Mouse (Mus musculus): Measurements from ENCODE around the gene Ptov1. TPM values are rescaled to one million over a fixed set of nuclear protein-coding genes. Genes with fewer than 3 reads are reported as not detected.

Ptov1 gene
- total and polyA plus RNA-seq, 2 experiments from 2014 or later, result 498 to 513 TPM

DNA sequence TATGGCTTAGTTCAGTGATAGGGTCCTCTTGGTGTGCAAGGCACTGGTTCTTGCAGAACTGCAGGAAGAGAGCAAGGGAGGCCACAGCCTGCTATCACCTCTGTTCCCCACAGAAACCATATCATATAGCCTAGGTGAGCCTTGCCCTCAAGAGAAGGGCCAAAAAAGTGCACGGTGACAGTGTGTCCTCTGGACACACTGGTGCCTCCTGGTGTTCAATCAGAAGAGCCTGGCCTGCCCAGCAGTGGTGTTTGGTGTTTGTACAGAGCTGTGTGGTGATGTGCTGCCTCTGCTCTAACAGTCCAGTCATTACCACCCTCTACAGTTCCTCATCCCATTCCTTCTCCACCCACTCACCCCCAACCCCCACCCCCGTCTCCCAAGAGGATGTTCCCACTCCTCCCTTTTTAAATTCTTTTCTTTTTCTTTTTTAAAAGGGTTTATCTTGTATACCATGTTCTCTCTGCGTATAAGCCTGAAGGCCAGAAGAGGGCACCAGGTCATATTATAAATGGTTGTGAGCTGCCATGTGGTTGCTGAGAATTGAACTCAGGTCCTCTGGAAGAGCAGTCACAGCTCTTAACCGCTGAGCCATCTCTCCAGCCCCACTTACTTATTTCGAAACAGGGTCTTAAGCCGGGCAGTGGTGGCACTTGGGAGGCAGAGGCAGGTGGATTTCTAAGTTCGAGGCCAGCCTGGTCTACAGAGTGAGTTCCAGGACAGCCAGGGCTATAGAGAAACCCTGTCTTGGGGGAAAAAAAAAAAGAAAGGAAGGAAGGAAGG is 47.7 kb downstream of the Ptov1 start:
- no peaks in the 10 kb centered on the region for H3K27me3 ChIP-seq (ENCODE audit: insufficient read depth, low read length)
- TF ChIP-seq CTCF (IDR thresholded peaks at IDR 0.05; ENCODE audit: low read depth), result no peak
- H3K4me2 ChIP-seq (ENCODE audit: low read depth), result no peak overlapping the region
- no peaks in the 10 kb centered on the region for H3K36me3 ChIP-seq (ENCODE audit: insufficient read depth)
- no peaks in the 10 kb centered on the region for H3K9me3 ChIP-seq (ENCODE audit: low read length)
- no peak overlapping the region for H3K4me3 ChIP-seq (ENCODE audit: low read depth, low read length)
- DNase-seq, result no peak
- no peak for ATAC-seq
- 86% methylated on average over 7 of the region's 7 CpGs for WGBS
- no peak overlapping the region for H3K9ac ChIP-seq
- H3K27ac ChIP-seq (ENCODE audit: low read depth, low read length), result no peak overlapping the region
- peaks cover 17% of the 10 kb centered on the region for H3K4me1 ChIP-seq (ENCODE audit: insufficient read depth)

DNA sequence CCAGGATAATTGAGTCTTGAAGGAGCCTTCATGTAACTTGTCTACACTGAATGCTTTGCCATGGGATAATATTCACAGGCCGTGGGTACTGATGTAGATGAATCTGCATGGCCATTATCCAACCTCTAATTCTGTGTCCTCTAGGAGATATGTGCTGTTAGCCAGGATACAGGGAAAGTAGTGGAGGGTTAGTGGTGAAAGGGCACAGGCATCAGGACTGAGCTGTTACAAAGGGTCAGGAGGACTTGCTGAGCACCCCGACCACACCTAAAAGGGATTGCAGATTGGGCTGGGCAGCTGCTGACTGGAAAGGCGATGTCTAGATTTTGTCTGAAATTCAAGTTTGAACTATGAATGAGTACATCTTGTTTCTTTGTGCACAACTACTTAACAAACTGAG is 49.1 kb downstream of the Ptov1 start:
- ATAC-seq, result no peak
- H3K9ac ChIP-seq, result no peak overlapping the region
- 83% methylated on average over 3 of the region's 3 CpGs for WGBS
- H3K36me3 ChIP-seq (ENCODE audit: insufficient read depth), result no peaks in the 10 kb centered on the region
- TF ChIP-seq CTCF (IDR thresholded peaks at IDR 0.05; ENCODE audit: low read depth), result no peak
- no peak overlapping the region for H3K27ac ChIP-seq (ENCODE audit: low read depth, low read length)
- no peak for DNase-seq
- H3K9me3 ChIP-seq (ENCODE audit: low read length), result no peaks in the 10 kb centered on the region
- H3K4me2 ChIP-seq (ENCODE audit: low read depth), result no peak overlapping the region
- no peaks in the 10 kb centered on the region for H3K27me3 ChIP-seq (ENCODE audit: insufficient read depth, low read length)
- no peak overlapping the region for H3K4me3 ChIP-seq (ENCODE audit: low read depth, low read length)
- peaks cover 17% of the 10 kb centered on the region for H3K4me1 ChIP-seq (ENCODE audit: insufficient read depth)

DNA sequence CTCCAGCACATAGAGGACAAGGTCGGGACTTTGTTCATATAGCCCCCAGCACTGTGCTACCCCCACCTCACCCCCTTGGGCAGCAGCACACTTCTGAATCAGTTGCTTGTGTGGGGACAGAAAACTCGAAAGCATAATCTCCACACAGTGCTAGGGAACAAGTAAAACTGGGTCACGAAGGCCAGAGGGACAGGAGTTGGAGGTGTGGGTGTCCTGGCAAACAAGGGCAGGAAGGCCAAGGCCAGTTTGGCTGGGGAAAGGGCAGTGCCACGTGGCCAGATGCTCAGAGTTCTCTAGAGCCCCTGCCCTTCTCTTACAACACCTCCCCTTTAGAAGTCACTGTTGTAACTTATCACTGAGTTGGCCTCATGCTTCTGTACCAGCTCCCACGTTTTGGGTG is 49.7 kb downstream of the Ptov1 start:
- Histone ChIP-seq H3K36me3 (ENCODE audit: insufficient read depth) (no peaks in the 10 kb centered on the region), H3K9me3 (ENCODE audit: low read length) (no peaks in the 10 kb centered on the region), H3K27ac (ENCODE audit: low read depth, low read length) (no peak overlapping the region), H3K4me1 (ENCODE audit: insufficient read depth) (peaks cover 21% of the 10 kb centered on the region), H3K4me2 (ENCODE audit: low read depth) (no peak overlapping the region), H3K9ac (no peak overlapping the region), H3K27me3 (ENCODE audit: insufficient read depth, low read length) (no peaks in the 10 kb centered on the region), H3K4me3 (ENCODE audit: low read depth, low read length) (no peak overlapping the region)
- DNase-seq (no peak), ATAC-seq (no peak)
- TF ChIP-seq CTCF (IDR thresholded peaks at IDR 0.05; ENCODE audit: low read depth), result no peak
- WGBS, result 64% methylated on average over 5 of the region's 5 CpGs

DNA sequence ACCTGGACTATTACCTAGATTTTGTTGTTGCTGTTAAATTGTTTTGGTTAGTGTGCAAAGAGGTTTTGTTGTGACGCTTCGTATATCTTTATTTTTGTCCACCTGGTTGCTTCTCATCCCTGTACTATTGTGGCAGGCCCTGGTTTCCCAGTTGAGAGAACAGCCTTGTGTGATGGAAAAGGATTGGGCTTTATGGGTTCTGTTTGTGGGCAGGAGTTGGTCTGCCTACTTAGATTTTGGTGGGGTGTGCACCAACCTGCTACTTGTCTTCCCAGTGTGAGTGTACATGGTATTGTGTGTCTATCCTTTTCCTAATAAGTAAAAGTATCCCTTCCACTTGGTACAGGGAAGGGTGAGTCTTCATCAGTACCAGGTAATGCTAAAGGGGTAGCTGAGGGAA is 50.2 kb downstream of the Ptov1 start:
- Histone ChIP-seq H3K27ac (ENCODE audit: low read depth, low read length) (no peak overlapping the region), H3K4me2 (ENCODE audit: low read depth) (peak overlapping the region; percentile 58; the same call in 1 of the 2 replicates), H3K9me3 (ENCODE audit: low read length) (no peaks in the 10 kb centered on the region), H3K27me3 (ENCODE audit: insufficient read depth, low read length) (no peaks in the 10 kb centered on the region), H3K4me1 (ENCODE audit: insufficient read depth) (peaks cover 21% of the 10 kb centered on the region), H3K4me3 (ENCODE audit: low read depth, low read length) (peak overlapping the region; percentile 0; the same call in 1 of the 2 replicates), H3K9ac (peak overlapping the region; percentile 32), H3K36me3 (ENCODE audit: insufficient read depth) (no peaks in the 10 kb centered on the region)
- WGBS, result 83% methylated on average over 2 of the region's 2 CpGs
- DNase-seq (no peak), ATAC-seq (no peak)
- TF ChIP-seq CTCF (IDR thresholded peaks at IDR 0.05; ENCODE audit: low read depth), result no peak

DNA sequence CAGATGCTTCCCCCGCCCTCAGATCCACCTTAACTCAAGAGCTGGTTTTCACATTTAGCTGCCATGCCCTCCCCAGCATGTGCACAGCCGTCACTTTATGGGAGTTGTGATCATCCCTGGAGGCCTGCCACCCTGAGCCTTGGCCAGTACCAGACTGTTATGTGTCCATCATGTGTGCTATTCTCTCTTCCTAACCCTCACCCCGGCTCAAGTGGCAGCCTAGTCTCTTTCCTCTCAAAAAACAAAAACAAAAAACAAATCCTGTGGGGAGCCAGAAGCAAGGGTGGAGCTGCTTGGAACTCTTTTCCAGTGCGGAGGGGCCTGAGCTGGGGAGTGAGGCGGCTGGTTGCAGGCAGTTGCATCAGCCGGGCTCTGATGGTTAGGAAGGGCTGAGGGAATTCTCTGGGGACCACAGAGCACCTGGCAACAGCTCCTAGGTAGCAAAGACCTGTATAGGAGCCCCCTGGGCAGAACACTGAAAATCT is 50.8 kb downstream of the Ptov1 start:
- H3K27me3 ChIP-seq (ENCODE audit: insufficient read depth, low read length), result no peaks in the 10 kb centered on the region
- H3K4me2 ChIP-seq (ENCODE audit: low read depth), result peak overlapping the region; percentile 58
- 0 out of 2 replicates have a peak, but pooled peaks cover 4% of the 10 kb centered on the region for H3K36me3 ChIP-seq (ENCODE audit: insufficient read depth)
- peak overlapping the region; percentile 0; the same call in 1 of the 2 replicates for H3K4me3 ChIP-seq (ENCODE audit: low read depth, low read length)
- ATAC-seq (no peak), DNase-seq (no peak)
- no peak for TF ChIP-seq CTCF (IDR thresholded peaks at IDR 0.05; ENCODE audit: low read depth)
- 24% methylated on average over 6 of the region's 6 CpGs for WGBS
- H3K9ac ChIP-seq, result peak overlapping the region; percentile 32
- 0 out of 2 replicates have a peak overlapping the region, but pooled peaks have one; percentile 40 for H3K27ac ChIP-seq (ENCODE audit: low read depth, low read length)
- no peaks in the 10 kb centered on the region for H3K9me3 ChIP-seq (ENCODE audit: low read length)
- H3K4me1 ChIP-seq (ENCODE audit: insufficient read depth), result peaks cover 21% of the 10 kb centered on the region

DNA sequence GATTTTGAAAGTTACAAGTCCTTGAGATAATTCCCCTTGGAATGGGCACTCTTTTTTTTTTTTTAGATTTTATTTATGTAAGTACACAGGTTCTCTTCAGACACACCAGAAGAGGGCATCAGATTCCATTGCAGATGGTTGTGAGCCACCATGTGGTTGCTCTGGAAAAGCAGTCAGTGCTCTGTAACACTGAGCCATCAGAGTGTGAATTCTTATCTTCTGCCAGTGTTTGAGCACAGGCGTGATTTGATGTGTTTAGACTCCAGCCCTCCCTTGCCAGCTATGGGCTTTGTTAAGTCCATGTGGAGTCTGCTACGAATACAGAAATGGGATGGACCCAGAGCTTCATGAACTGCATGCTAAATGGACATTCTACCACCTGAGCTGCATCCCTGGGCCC is 51.4 kb downstream of the Ptov1 start:
- Histone ChIP-seq H3K4me1 (ENCODE audit: insufficient read depth) (peaks cover 21% of the 10 kb centered on the region), H3K27me3 (ENCODE audit: insufficient read depth, low read length) (no peaks in the 10 kb centered on the region), H3K4me3 (ENCODE audit: low read depth, low read length) (peak overlapping the region; percentile 89; the same call in 1 of the 2 replicates), H3K4me2 (ENCODE audit: low read depth) (peak overlapping the region; percentile 58), H3K27ac (ENCODE audit: low read depth, low read length) (peak overlapping the region; percentile 40; the same call in 1 of the 2 replicates), H3K9me3 (ENCODE audit: low read length) (no peaks in the 10 kb centered on the region), H3K36me3 (ENCODE audit: insufficient read depth) (0 out of 2 replicates have a peak, but pooled peaks cover 4% of the 10 kb centered on the region), H3K9ac (peak overlapping the region; percentile 32; the same call in 1 of the 2 replicates)
- ATAC-seq (no peak), DNase-seq (peak; percentile 56)
- peak; percentile 68 for TF ChIP-seq CTCF (IDR thresholded peaks at IDR 0.05; ENCODE audit: low read depth)
- WGBS, result 6% methylated on average over 2 of the region's 2 CpGs

DNA sequence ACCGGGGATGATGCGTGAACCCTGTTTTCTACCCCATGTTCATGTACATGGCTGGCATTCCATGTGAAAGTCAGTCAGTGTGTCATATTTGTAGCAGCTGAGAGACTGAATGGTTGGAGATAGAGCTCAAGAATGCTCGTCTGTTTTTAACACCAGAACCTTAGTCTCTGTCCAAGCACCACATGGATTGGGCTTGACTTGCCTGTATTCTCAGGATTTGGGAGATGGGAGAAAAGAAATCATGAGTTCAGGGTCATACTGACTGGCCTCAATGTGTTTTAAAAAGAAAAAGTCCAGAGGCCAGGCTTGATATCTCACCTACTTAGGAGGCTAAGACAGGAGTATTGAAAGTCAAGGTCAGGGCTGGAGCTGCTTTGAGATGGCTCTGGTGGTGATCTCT is 52.1 kb downstream of the Ptov1 start:
- no peak for TF ChIP-seq CTCF (IDR thresholded peaks at IDR 0.05; ENCODE audit: low read depth)
- no peak for ATAC-seq

More for the DNA sequence above, 52.1 kb downstream of the Ptov1 start:
- H3K4me1 ChIP-seq (ENCODE audit: insufficient read depth), result peaks cover 21% of the 10 kb centered on the region
- H3K36me3 ChIP-seq (ENCODE audit: insufficient read depth), result 0 out of 2 replicates have a peak, but pooled peaks cover 4% of the 10 kb centered on the region
- H3K9ac ChIP-seq, result peak overlapping the region; percentile 92; the same call in 1 of the 2 replicates
- H3K27me3 ChIP-seq (ENCODE audit: insufficient read depth, low read length), result no peaks in the 10 kb centered on the region
- no peaks in the 10 kb centered on the region for H3K9me3 ChIP-seq (ENCODE audit: low read length)
- peak overlapping the region; percentile 58 for H3K4me2 ChIP-seq (ENCODE audit: low read depth)
- no peak for DNase-seq
- peak overlapping the region; percentile 89 for H3K4me3 ChIP-seq (ENCODE audit: low read depth, low read length)
- no peak overlapping the region; the same call in 1 of the 2 replicates for H3K27ac ChIP-seq (ENCODE audit: low read depth, low read length)
- 26% methylated on average over 3 of the region's 3 CpGs for WGBS

All from forebrain, postnatal 0 days (tissue).